Mouse (Mus musculus) ES-E14 (cell line): ENCODE measurements around the gene Kcnab3. TPM values are rescaled to one million over a fixed set of nuclear protein-coding genes. Genes with fewer than 3 reads are reported as not detected.
A peak's percentile ranks its signal among the peaks of the same experiment; 100 is the strongest.

Experiments
- DNase-seq: peaks from one replicate; pipeline ENCODE4 v3.0.0-alpha.2; 2013; ENCODE audit warnings: low read depth, low spot score
- H3K27ac ChIP-seq: 2 replicates; pipeline ENCODE4 v1.5.1; 2012; ENCODE audit warnings: low read depth, mild to moderate bottlenecking, low read length, moderate library complexity, mixed read lengths; ENCODE audit not compliant: poor library complexity, insufficient read depth, severe bottlenecking
- H3K36me3 ChIP-seq: 2 replicates; pipeline ENCODE4 v1.6.1; 2012; ENCODE audit warnings: mild to moderate bottlenecking, low read length, moderate library complexity, mixed read lengths; ENCODE audit not compliant: control insufficient read depth, poor library complexity, insufficient read depth, severe bottlenecking
- H3K4me1 ChIP-seq, 2 experiments: fragments of 150-350 bp in 1 of 2; sonication (generic) in 1 of 2; 2 replicates each; pipeline ENCODE4 v1.6.1; 2012; ENCODE audit warnings: low read length in 2 of 2, mild to moderate bottlenecking in 1 of 2, mixed read lengths in 1 of 2; ENCODE audit not compliant: control insufficient read depth in 2 of 2, insufficient read depth in 2 of 2, poor library complexity in 1 of 2
- H3K4me3 ChIP-seq, 2 experiments: fragments of 150-350 bp in 1 of 2; sonication (generic) in 1 of 2; 2 replicates each; pipeline ENCODE4 v1.5.1; 2012; ENCODE audit warnings: low read length in 2 of 2, low read depth in 1 of 2, mild to moderate bottlenecking in 1 of 2, mixed read lengths in 1 of 2; ENCODE audit not compliant: insufficient read depth in 1 of 2, poor library complexity in 1 of 2, severe bottlenecking in 1 of 2
- H3K9ac ChIP-seq: 2 replicates; pipeline ENCODE4 v1.6.1; 2012; ENCODE audit warnings: low read depth, mild to moderate bottlenecking, low read length, mixed read lengths; ENCODE audit not compliant: poor library complexity, insufficient read depth, severe bottlenecking
- H3K9me3 ChIP-seq: fragments of 150-350 bp; sonication (generic); 2 replicates; pipeline ENCODE4 v1.6.1; 2012; ENCODE audit warnings: low read depth, mild to moderate bottlenecking, low read length; ENCODE audit not compliant: control insufficient read depth, insufficient read depth
- CHD2 ChIP-seq: IDR thresholded peaks from 2 replicates; pipeline ENCODE4 v1.6.1; 2014; ENCODE audit warnings: mild to moderate bottlenecking, low read depth, low read length, inconsistent platforms
- HCFC1 ChIP-seq: IDR thresholded peaks from 2 replicates; pipeline ENCODE4 v1.6.1; 2012; ENCODE audit warnings: low read length, inconsistent platforms, borderline replicate concordance; ENCODE audit not compliant: insufficient read depth
- MAFK ChIP-seq: IDR thresholded peaks from 2 replicates; pipeline ENCODE4 v1.6.1; 2014; ENCODE audit warnings: mild to moderate bottlenecking, low read depth, low read length, inconsistent platforms; ENCODE audit not compliant: insufficient read depth
- ZC3H11A ChIP-seq: IDR thresholded peaks from 2 replicates; pipeline ENCODE4 v1.6.1; 2012; ENCODE audit warnings: low read depth, mild to moderate bottlenecking, inconsistent platforms, low read length, borderline replicate concordance
- ZNF384 ChIP-seq: IDR thresholded peaks from 2 replicates; pipeline ENCODE4 v1.6.1; 2012; ENCODE audit warnings: low read depth, low read length, inconsistent platforms
- in situ Hi-C, 2 experiments: fragments of 600-800 bp; cut with MboI; formaldehyde crosslinking; loops; one replicate each; pipeline ENCODE4 v1.15.1; 2025; ENCODE audit warnings: low sequenced_read_pairs in 2 of 2, inconsistent platforms in 1 of 2; ENCODE audit not compliant: unreplicated experiment in 2 of 2
- total RNA-seq: library from RNA; depleted of rRNA; stranded (reverse); fragments of 300-350 nt; gene quantifications from 2 replicates; pipeline ENCODE4 v1.2.3, GENCODE M21; 2012

Kcnab3 gene
- total RNA-seq, 1 experiment, result 2.2 TPM

DNA sequence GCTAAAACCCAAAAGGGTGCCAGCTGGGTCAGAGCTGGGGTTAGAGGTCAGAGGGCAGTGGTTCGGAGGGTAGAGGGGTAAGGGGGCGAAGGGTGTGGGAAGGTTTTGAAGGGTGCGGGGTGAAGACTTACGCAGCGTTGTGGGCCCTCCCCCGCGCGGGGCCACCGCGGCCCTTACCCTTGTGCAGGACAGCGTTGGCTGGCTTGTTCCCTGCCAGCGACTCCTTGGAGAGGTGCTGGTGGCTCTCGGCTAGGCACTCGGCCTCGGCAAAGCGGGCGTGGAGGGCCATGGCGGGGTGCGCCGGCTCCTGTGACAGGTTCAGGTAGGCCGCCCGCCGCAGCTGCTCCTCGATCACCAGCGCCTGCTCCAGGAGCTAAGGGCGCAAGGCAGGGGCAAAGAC lies 20.4 kb downstream of the Kcnab3 start:
- TF ChIP-seq CHD2 (no peak), ZC3H11A (no peak), MAFK (no peak)
- Histone ChIP-seq H3K9ac (peak overlapping the region; percentile 24; the same call in 1 of the 2 replicates), H3K36me3 (no peaks in the 10 kb centered on the region), H3K27ac (no peak overlapping the region), H3K4me3 (peak overlapping the region; percentile 35 to 58; a peak in 3 of 4 replicates), H3K9me3 (no peaks in the 10 kb centered on the region), H3K4me1 (no peaks in the 10 kb centered on the region)
- in situ Hi-C loops, result no loop called here
- DNase-seq, result no peak

DNA sequence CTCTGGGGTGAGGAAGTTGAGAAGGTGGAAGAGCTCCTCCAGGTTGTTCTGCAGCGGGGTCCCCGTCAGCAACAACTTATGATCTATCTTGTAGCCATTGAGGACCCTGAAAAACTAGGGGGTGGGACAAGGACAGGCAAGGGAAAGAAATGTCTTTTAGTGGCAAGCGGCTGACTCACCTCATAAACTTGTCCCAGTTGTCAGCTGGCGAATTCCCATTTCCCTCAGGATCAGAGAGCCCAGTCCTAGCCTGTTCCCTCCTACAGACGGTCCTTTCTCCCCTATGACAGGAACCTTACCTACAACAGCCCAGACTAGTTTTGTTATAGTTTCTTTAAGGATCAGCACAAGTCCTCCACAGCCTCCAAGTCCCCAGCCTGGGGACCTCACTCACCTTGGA lies 30.5 kb downstream of the Kcnab3 start:
- H3K9me3 ChIP-seq, result no peaks in the 10 kb centered on the region
- H3K36me3 ChIP-seq, result no peaks in the 10 kb centered on the region; the same call in 1 of the 2 replicates
- no peak overlapping the region for H3K27ac ChIP-seq
- in situ Hi-C loops, result no loop called here
- no peak overlapping the region for H3K9ac ChIP-seq
- TF ChIP-seq CHD2 (no peak), ZC3H11A (no peak), HCFC1 (no peak), ZNF384 (no peak)
- H3K4me3 ChIP-seq, result no peak overlapping the region
- peaks cover 0 to 9% of the 10 kb centered on the region in 2 experiments; a peak in 1 of 4 replicates for H3K4me1 ChIP-seq
- no peak for DNase-seq

DNA sequence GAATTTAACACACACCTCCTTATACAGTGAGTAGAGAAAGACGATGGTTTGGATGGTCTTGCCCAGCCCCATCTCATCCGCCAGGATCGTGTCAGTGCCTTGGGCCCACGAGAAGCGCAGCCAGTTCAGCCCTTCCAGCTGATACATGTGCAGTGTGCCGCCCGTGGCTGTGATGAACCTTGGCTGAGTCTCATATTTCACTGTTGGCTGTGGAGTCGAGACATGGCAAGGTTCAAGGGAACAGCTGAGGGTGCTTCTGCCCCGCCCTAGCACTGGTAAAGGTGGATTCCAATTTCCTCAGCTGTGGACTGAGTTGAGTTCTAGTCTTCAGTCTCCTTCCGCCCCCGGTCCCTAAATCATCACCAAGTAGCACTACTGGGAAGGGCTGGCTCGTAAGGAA lies 31.6 kb downstream of the Kcnab3 start:
- Histone ChIP-seq H3K9ac (no peak overlapping the region), H3K9me3 (no peaks in the 10 kb centered on the region), H3K27ac (no peak overlapping the region), H3K4me3 (no peak overlapping the region), H3K36me3 (no peaks in the 10 kb centered on the region; the same call in 1 of the 2 replicates), H3K4me1 (peaks cover 0 to 9% of the 10 kb centered on the region in 2 experiments; a peak in 1 of 4 replicates)
- DNase-seq, result no peak
- TF ChIP-seq ZNF384 (no peak), ZC3H11A (no peak), MAFK (no peak), HCFC1 (no peak), CHD2 (no peak)
- in situ Hi-C loops, result no loop called here

DNA sequence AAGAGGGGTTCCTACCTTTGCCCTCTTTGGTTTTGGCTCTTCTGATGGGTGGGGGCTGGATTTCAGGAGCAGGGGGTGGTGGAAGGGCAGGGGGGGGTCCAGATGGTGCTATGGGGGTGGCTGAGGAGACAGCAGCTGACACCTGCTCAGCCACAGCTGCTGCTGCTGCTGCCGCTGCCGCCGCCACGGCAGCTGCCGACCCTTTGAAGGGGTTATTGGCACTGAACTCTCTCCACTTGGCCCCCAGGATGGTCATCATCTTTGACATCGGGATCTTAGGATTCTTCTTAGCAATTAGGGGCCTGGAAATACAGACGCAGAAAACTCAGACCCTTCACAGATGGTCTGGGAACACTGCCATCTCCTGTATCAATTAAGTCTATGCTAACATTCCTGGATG lies 36.0 kb downstream of the Kcnab3 start:
- no peaks in the 10 kb centered on the region for H3K9me3 ChIP-seq
- no peak for DNase-seq
- H3K27ac ChIP-seq, result no peak overlapping the region
- H3K36me3 ChIP-seq, result no peaks in the 10 kb centered on the region; the same call in 1 of the 2 replicates
- H3K4me1 ChIP-seq, result peaks cover 0 to 13% of the 10 kb centered on the region in 2 experiments; a peak in 2 of 4 replicates
- in situ Hi-C loops, result no loop called here
- no peak for TF ChIP-seq HCFC1
- no peak for TF ChIP-seq ZNF384
- TF ChIP-seq CHD2, result no peak
- no peak for TF ChIP-seq ZC3H11A
- no peak for TF ChIP-seq MAFK
- H3K4me3 ChIP-seq, result no peak overlapping the region
- H3K9ac ChIP-seq, result no peak overlapping the region

DNA sequence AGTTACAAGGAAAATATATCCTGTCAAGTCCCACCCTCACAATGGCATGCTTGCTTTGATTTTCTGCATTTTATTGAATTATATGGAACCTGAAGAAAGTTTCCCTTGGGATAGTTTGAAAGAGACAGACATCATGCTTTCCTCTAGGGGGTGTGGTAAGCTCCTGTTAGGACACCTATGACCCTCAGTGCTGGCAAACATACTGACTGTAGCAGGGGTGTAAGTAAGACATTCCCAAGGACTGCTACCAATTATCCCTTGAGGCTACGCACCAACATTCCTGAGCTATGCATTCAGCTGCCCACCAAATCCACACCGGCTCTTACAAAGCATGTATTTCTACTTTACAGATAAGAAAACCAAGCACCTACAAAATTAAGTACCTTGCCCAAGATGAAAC lies 36.4 kb downstream of the Kcnab3 start:
- Histone ChIP-seq H3K9me3 (no peaks in the 10 kb centered on the region), H3K27ac (no peak overlapping the region), H3K36me3 (no peaks in the 10 kb centered on the region; the same call in 1 of the 2 replicates), H3K4me3 (no peak overlapping the region), H3K9ac (no peak overlapping the region), H3K4me1 (peaks cover 0 to 14% of the 10 kb centered on the region in 2 experiments; a peak in 2 of 4 replicates)
- TF ChIP-seq CHD2 (no peak), MAFK (no peak), ZNF384 (no peak), HCFC1 (no peak), ZC3H11A (no peak)
- no peak for DNase-seq
- in situ Hi-C loops, result no loop called here
